8 mouse cellular contexts compared by ENCODE assay signal in the genomic region with DNA sequence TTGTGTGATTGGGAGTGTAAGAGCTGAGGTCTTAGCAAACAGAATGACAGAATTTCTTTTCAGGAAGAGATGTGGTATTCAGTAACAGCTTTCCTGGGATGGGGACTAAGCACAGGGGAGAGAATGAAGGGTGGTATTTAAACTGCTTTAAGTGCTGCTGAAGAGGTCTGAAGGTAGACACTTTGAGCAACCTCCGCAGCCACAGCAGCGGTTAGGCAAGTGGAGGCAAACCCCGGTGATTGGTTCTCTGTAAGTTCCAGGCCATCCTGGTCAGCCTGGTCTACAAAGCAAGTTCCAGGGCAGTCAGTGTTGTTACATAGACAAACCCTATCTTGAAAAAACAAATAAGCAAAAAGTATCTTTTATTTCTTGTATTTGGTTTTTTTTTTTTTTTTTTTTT. TPM values are rescaled to one million over a fixed set of nuclear protein-coding genes. Genes with fewer than 3 reads are reported as not detected.
DNase-seq lines count a peak whose midpoint lies in the region; ATAC-seq and TF ChIP-seq lines count a peak whose summit lies in the region.

No protein-coding gene starts in this region.

- peaks cover 61% of the 10 kb centered on the region for H3K4me1 ChIP-seq in forebrain, embryonic 10.5 days
- peaks cover 76% of the 10 kb centered on the region for H3K4me1 ChIP-seq in liver, embryonic 12.5 days
- H3K4me1 ChIP-seq in small intestine, adult 2 months (ENCODE audit: control insufficient read depth, insufficient read depth, insufficient read length, low read length) = peaks cover 7% of the 10 kb centered on the region

- intact Hi-C loops in gastrocnemius, postnatal 14 days (cut with DNase I; ENCODE audit: low total_unique reads) = no loop called here

- peak overlapping the region; percentile 78 for H3K9ac ChIP-seq in liver, embryonic 12.5 days

- TF ChIP-seq POLR2A in small intestine, adult 2 months (IDR thresholded peaks at IDR 0.05; ENCODE audit: low read depth, low read length) = no peak

- peak overlapping the region; percentile 71 for H3K4me3 ChIP-seq in forebrain, embryonic 10.5 days
- peak overlapping the region; percentile 75 for H3K4me3 ChIP-seq in liver, embryonic 12.5 days
- H3K4me3 ChIP-seq in small intestine, adult 2 months (ENCODE audit: low read depth, low read length) = peak overlapping the region; percentile 72

- ATAC-seq in liver, embryonic 12.5 days = no peak
- no peak for ATAC-seq in granulocyte monocyte progenitor cell, adult 5-6 weeks (replicated peaks; ENCODE audit: poor library complexity, severe bottlenecking)

- 31% methylated on average over 3 of the region's 3 CpGs for WGBS in forebrain, embryonic 10.5 days
- 31% methylated on average over 3 of the region's 3 CpGs for WGBS in liver, embryonic 12.5 days (ENCODE audit: insufficient replicate concordance)
- WGBS in small intestine, adult 2 months = 28% methylated on average over 3 of the region's 3 CpGs

- DNase-seq in lung, adult 18-20 months = peak; percentile 46 to 65
- DNase-seq in lung, postnatal 25 days (ENCODE audit: low spot score) = no peak
- DNase-seq in forebrain, embryonic 10.5 days (ENCODE audit: extremely low spot score, low spot score) = no peak
- DNase-seq in left cerebral cortex, adult 18-20 months (ENCODE audit: low spot score in 2 of 2) = no peak
- DNase-seq in gastrocnemius, postnatal 14 days = no peak

- peak overlapping the region; percentile 97 for H3K4me2 ChIP-seq in liver, embryonic 12.5 days

- no peaks in the 10 kb centered on the region for H3K9me3 ChIP-seq in forebrain, embryonic 10.5 days
- H3K9me3 ChIP-seq in liver, embryonic 12.5 days (replicated peaks) = 0 out of 2 replicates have a peak, but pooled peaks cover under 1% of the 10 kb centered on the region

- peak overlapping the region; percentile 93 for H3K27ac ChIP-seq in forebrain, embryonic 10.5 days
- H3K27ac ChIP-seq in liver, embryonic 12.5 days = peak overlapping the region; percentile 94
- H3K27ac ChIP-seq in small intestine, adult 2 months (ENCODE audit: insufficient read depth, low read depth, low read length) = peak overlapping the region; percentile 90

- no peaks in the 10 kb centered on the region for H3K27me3 ChIP-seq in forebrain, embryonic 10.5 days (ENCODE audit: poor library complexity, severe bottlenecking)
- H3K27me3 ChIP-seq in liver, embryonic 12.5 days (replicated peaks) = no peaks in the 10 kb centered on the region
- no peaks in the 10 kb centered on the region for H3K27me3 ChIP-seq in small intestine, adult 2 months (ENCODE audit: control insufficient read depth, insufficient read depth, low read length)

- peaks cover 41% of the 10 kb centered on the region for H3K36me3 ChIP-seq in forebrain, embryonic 10.5 days (replicated peaks)
- H3K36me3 ChIP-seq in liver, embryonic 12.5 days = peaks cover 43% of the 10 kb centered on the region
- peaks cover 17% of the 10 kb centered on the region for H3K36me3 ChIP-seq in small intestine, adult 2 months (ENCODE audit: control insufficient read depth, insufficient read depth, low read length)

- no peak for TF ChIP-seq CTCF in small intestine, adult 2 months (IDR thresholded peaks at IDR 0.05; ENCODE audit: extremely low read depth, insufficient read length, insufficient replicate concordance, low read depth, low read length)

RNA-seq across cellular contexts. Expression of a gene that starts 1.7 kb away (rescaled TPM):
- polyA plus RNA-seq in forebrain, embryonic 10.5 days (2016; fragmentation: Nextera tagmentation; extraction: Ambion mirVana) = 49.4 and 53.2 TPM in 2 replicates
- 56.8 and 63.3 TPM in 2 replicates for polyA plus RNA-seq in liver, embryonic 12.5 days (2016; fragmentation: Nextera tagmentation; extraction: Ambion mirVana)
- polyA plus RNA-seq in small intestine, adult 2 months (2012; rRNA removed) = 33.6 and 63.5 TPM in 2 replicates
- total RNA-seq in left cerebral cortex, adult 18-20 months (2021) = 10 to 100 TPM; 15.0 to 15.6 TPM
- 10 to 100 TPM; 35.9 to 38.8 TPM for total RNA-seq in gastrocnemius, postnatal 14 days (2021)
- total RNA-seq in granulocyte monocyte progenitor cell, adult 5-6 weeks (2014; fragmentation: Nextera tagmentation) = 51.2 and 75.8 TPM in 2 replicates
- total RNA-seq in granulocyte monocyte progenitor cell, adult 5-6 weeks (2017) = 37.7 and 49.1 TPM in 2 replicates

RNA-seq across cellular contexts. Expression of a gene that starts 1.8 kb away (rescaled TPM):
- polyA plus RNA-seq in forebrain, embryonic 10.5 days (2016; fragmentation: Nextera tagmentation; extraction: Ambion mirVana) = 681 and 720 TPM in 2 replicates
- polyA plus RNA-seq in liver, embryonic 12.5 days (2016; fragmentation: Nextera tagmentation; extraction: Ambion mirVana) = 310 and 316 TPM in 2 replicates
- 6.2 and 13.7 TPM in 2 replicates for polyA plus RNA-seq in small intestine, adult 2 months (2012; rRNA removed)
- total RNA-seq in left cerebral cortex, adult 18-20 months (2021) = 1 to 10 TPM; 2.2 to 2.7 TPM
- total RNA-seq in gastrocnemius, postnatal 14 days (2021) = 10 to 100 TPM in 1 of 2 experiments, 1 to 10 TPM in 1; 9.6 to 14.4 TPM
- total RNA-seq in granulocyte monocyte progenitor cell, adult 5-6 weeks (2014; fragmentation: Nextera tagmentation) = 178 and 260 TPM in 2 replicates
- total RNA-seq in granulocyte monocyte progenitor cell, adult 5-6 weeks (2017) = 194 and 212 TPM in 2 replicates

RNA-seq across cellular contexts. Expression of a gene that starts 8.3 kb away (rescaled TPM):
- polyA plus RNA-seq in forebrain, embryonic 10.5 days (2016; fragmentation: Nextera tagmentation; extraction: Ambion mirVana) = 27.0 and 29.8 TPM in 2 replicates
- 21.6 and 22.9 TPM in 2 replicates for polyA plus RNA-seq in liver, embryonic 12.5 days (2016; fragmentation: Nextera tagmentation; extraction: Ambion mirVana)
- 22.1 and 36.1 TPM in 2 replicates for polyA plus RNA-seq in small intestine, adult 2 months (2012; rRNA removed)
- total RNA-seq in left cerebral cortex, adult 18-20 months (2021) = 10 to 100 TPM; 31.6 to 36.0 TPM
- total RNA-seq in gastrocnemius, postnatal 14 days (2021) = 10 to 100 TPM; 30.9 to 33.4 TPM
- total RNA-seq in granulocyte monocyte progenitor cell, adult 5-6 weeks (2014; fragmentation: Nextera tagmentation) = 27.5 and 41.7 TPM in 2 replicates
- 15.3 and 16.2 TPM in 2 replicates for total RNA-seq in granulocyte monocyte progenitor cell, adult 5-6 weeks (2017)

RNA-seq across cellular contexts. Expression of a gene that starts 10.0 kb away (rescaled TPM):
- polyA plus RNA-seq in forebrain, embryonic 10.5 days (2016; fragmentation: Nextera tagmentation; extraction: Ambion mirVana) = 34.9 and 40.9 TPM in 2 replicates
- polyA plus RNA-seq in liver, embryonic 12.5 days (2016; fragmentation: Nextera tagmentation; extraction: Ambion mirVana) = 22.7 and 23.1 TPM in 2 replicates
- 61.7 and 87.5 TPM in 2 replicates for polyA plus RNA-seq in small intestine, adult 2 months (2012; rRNA removed)
- 10 to 100 TPM; 57.2 to 66.1 TPM for total RNA-seq in left cerebral cortex, adult 18-20 months (2021)
- 10 to 100 TPM; 10.8 to 13.6 TPM for total RNA-seq in gastrocnemius, postnatal 14 days (2021)
- total RNA-seq in granulocyte monocyte progenitor cell, adult 5-6 weeks (2014; fragmentation: Nextera tagmentation) = 18.9 and 35.2 TPM in 2 replicates
- total RNA-seq in granulocyte monocyte progenitor cell, adult 5-6 weeks (2017) = 8.8 and 8.9 TPM in 2 replicates

RNA-seq across cellular contexts. Expression of a gene that starts 16.5 kb away (rescaled TPM):
- 16.4 and 16.6 TPM in 2 replicates for polyA plus RNA-seq in forebrain, embryonic 10.5 days (2016; fragmentation: Nextera tagmentation; extraction: Ambion mirVana)
- 8.3 and 9.2 TPM in 2 replicates for polyA plus RNA-seq in liver, embryonic 12.5 days (2016; fragmentation: Nextera tagmentation; extraction: Ambion mirVana)
- 26.8 and 36.5 TPM in 2 replicates for polyA plus RNA-seq in small intestine, adult 2 months (2012; rRNA removed)
- total RNA-seq in left cerebral cortex, adult 18-20 months (2021) = 10 to 100 TPM; 33.9 to 34.4 TPM
- 100 to 1,000 TPM; 163 to 164 TPM for total RNA-seq in gastrocnemius, postnatal 14 days (2021)
- 9.7 TPM in 2 replicates for total RNA-seq in granulocyte monocyte progenitor cell, adult 5-6 weeks (2014; fragmentation: Nextera tagmentation)
- 7.8 and 12.2 TPM in 2 replicates for total RNA-seq in granulocyte monocyte progenitor cell, adult 5-6 weeks (2017)

Comparison
In these comparisons a context has a peak if more than half of its experiments do, and no peak if none do; other contexts are left out.
1. DNase-seq: peak in lung, adult 18-20 months (2 of 2); none in lung, postnatal 25 days (single experiment), forebrain, embryonic 10.5 days (single experiment), left cerebral cortex, adult 18-20 months (0 of 2) and gastrocnemius, postnatal 14 days (single experiment).
2. RNA of a gene that starts 1.8 kb away (total RNA-seq): 178 to 260 TPM in granulocyte monocyte progenitor cell, adult 5-6 weeks; 9.6 to 14.4 TPM in gastrocnemius, postnatal 14 days and 2.2 to 2.7 TPM in left cerebral cortex, adult 18-20 months; every median in the first group is over 10 times any median in the second.
3. Peak in every context shown above with its lines, with median percentiles within 50 percentile points of each other: H3K27ac ChIP-seq and H3K4me3 ChIP-seq.